Mouse (Mus musculus) T-helper 17 cell (primary cell): ENCODE data around the gene Dnmbp.

ENCODE experiments used
- in situ Hi-C, 2 experiments: fragments of 300-600 bp; cut with MboI, MseI; formaldehyde crosslinking; loops; 1 replicate in 1 of 2; 2 replicates in 1 of 2; pipeline ENCODE4 v1.15.1; 2025; ENCODE audit warnings: high pct_unique_total_duplicates in 2 of 2

The Dnmbp gene

DNA sequence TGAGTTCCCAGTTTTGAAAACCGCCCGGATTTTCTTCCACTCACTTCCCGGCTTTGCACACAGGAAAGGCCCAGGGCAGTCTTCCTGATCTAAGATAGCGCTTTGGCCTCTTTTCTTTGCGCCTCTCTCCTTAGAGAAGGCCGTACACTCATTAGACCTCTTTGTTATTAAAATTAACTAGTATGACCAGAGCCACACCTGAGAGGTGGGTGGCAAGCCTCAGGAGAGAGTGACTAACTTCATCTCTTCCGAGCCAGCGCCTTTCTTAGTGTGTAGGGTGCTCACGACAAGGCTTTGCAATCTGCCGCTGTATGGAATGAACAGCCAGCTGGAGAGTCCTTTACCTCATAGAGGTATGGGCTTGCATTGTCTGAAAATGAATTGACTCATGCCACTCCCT lies 136.1 kb downstream of the Dnmbp start:
- in situ Hi-C loops: no loop called here

GRCm38 (mm10) chr19:43801427-43802051 lies 138.5 kb downstream of the Dnmbp start:
- in situ Hi-C loops: no loop called here

GRCm38 (mm10) chr19:43797216-43797615 lies 142.8 kb downstream of the Dnmbp start:
- in situ Hi-C loops: loop anchor here in 1 of 2 experiments (10.0 kb wide), 1 partner anchor 822 kb away; no protein-coding TSS in a partner anchor
